Mouse (Mus musculus) heart, embryonic 12.5 days (tissue): ENCODE data around the gene Arf3. TPM values are rescaled to one million over a fixed set of nuclear protein-coding genes. Genes with fewer than 3 reads are reported as not detected.
A peak's percentile ranks its signal among the peaks of the same experiment; 100 is the strongest.
"Not testable (repeated sequence)": the region's sequence is repeated elsewhere in the genome, so short reads cannot be mapped to it uniquely, and the experiment has no call there.

Experiments
- ATAC-seq: fragments of 200-750 bp; cut with Nextera tagmentation; 2 replicates; pipeline ENCODE4 v1.8.0; 2017; ENCODE audit warnings: moderate TSS enrichment, moderate library complexity; ENCODE audit not compliant: insufficient number of reproducible peaks, low FRiP score
- H3K27ac ChIP-seq: fragments of 300-500 bp; sonication (generic); 2 replicates; pipeline ENCODE4 v1.5.1; 2016; ENCODE audit warnings: mild to moderate bottlenecking, moderate library complexity; ENCODE audit not compliant: poor library complexity, severe bottlenecking
- H3K27me3 ChIP-seq: fragments of 300-500 bp; sonication (generic); replicated peaks from 2 replicates; pipeline ENCODE4 v1.6.1; 2016; ENCODE audit warnings: mild to moderate bottlenecking, moderate library complexity
- H3K36me3 ChIP-seq: fragments of 300-500 bp; sonication (generic); 2 replicates; pipeline ENCODE4 v1.6.1; 2016; ENCODE audit warnings: mild to moderate bottlenecking, moderate library complexity
- H3K4me1 ChIP-seq: fragments of 300-500 bp; sonication (generic); replicated peaks from 2 replicates; pipeline ENCODE4 v1.6.1; 2016; ENCODE audit warnings: mild to moderate bottlenecking
- H3K4me2 ChIP-seq: fragments of 300-500 bp; sonication (generic); 2 replicates; pipeline ENCODE4 v1.6.1; 2016; ENCODE audit warnings: mild to moderate bottlenecking, moderate library complexity
- H3K4me3 ChIP-seq: fragments of 300-500 bp; sonication (generic); 2 replicates; pipeline ENCODE4 v1.5.1; 2016; ENCODE audit warnings: mild to moderate bottlenecking
- H3K9ac ChIP-seq: fragments of 300-500 bp; sonication (generic); 2 replicates; pipeline ENCODE4 v1.6.1; 2016; ENCODE audit warnings: mild to moderate bottlenecking, moderate library complexity
- H3K9me3 ChIP-seq: fragments of 300-500 bp; sonication (generic); replicated peaks from 2 replicates; pipeline ENCODE4 v1.6.1; 2016; ENCODE audit warnings: mild to moderate bottlenecking, moderate library complexity
- WGBS: fragments of 180-500 bp; shearing (Covaris S2); methylation state at CpG from one replicate; pipeline ENCODE4 v1.1.7; 2016; 5-methylcytosine and 5-hydroxymethylcytosine counted together
- polyA plus RNA-seq: library from polyadenylated mRNA; unstranded; fragments of >200 nt; fragmentation: Nextera tagmentation; extraction: Ambion mirVana; gene quantifications from 2 replicates; pipeline ENCODE4 v1.2.1, GENCODE M21; 2016

Gene Arf3
- 46.3 and 46.9 TPM in 2 replicates for polyA plus RNA-seq

GRCm38 (mm10) chr15:98762670-98763529, at the start of gene Arf3:
Gene Arf3 (minus strand): TSS chr15:98763214.
- peaks cover 16% of the 10 kb centered on the region for H3K27me3 ChIP-seq
- H3K4me3 ChIP-seq, result peak within 1 kb of the TSS; percentile 87
- peaks cover 22% of the 10 kb centered on the region for H3K36me3 ChIP-seq
- ATAC-seq, result peak; percentile 95
- peak within 1 kb of the TSS; percentile 87 for H3K4me2 ChIP-seq
- no peaks in the 10 kb centered on the region for H3K9me3 ChIP-seq
- peak within 1 kb of the TSS; percentile 66 for H3K27ac ChIP-seq
- peak within 1 kb of the TSS; percentile 90 for H3K9ac ChIP-seq
- WGBS, result under 1% methylated on average over 75 of the region's 76 CpGs
- peaks cover 16% of the 10 kb centered on the region for H3K4me1 ChIP-seq

GRCm38 (mm10) chr15:98810212-98810611, 47.2 kb upstream of the Arf3 start:
- Histone ChIP-seq H3K27me3 (peaks cover 56% of the 10 kb centered on the region), H3K4me1 (peaks cover 45% of the 10 kb centered on the region), H3K36me3 (peaks cover 43% of the 10 kb centered on the region)
- ATAC-seq, H3K4me2 ChIP-seq, H3K4me3 ChIP-seq, H3K9me3 ChIP-seq, H3K27ac ChIP-seq, H3K9ac ChIP-seq: not testable (repeated sequence)
- WGBS, result 70% methylated on average over 6 of the region's 6 CpGs

GRCm38 (mm10) chr15:98809390-98809789, 46.4 kb upstream of the Arf3 start, which contains the start of gene Ddn:
Gene Ddn (minus strand): TSS chr15:98809490.
- peak within 1 kb of the TSS; percentile 56 for H3K4me3 ChIP-seq
- H3K27ac ChIP-seq, result no peak within 1 kb of the TSS
- H3K9me3 ChIP-seq, result no peaks in the 10 kb centered on the region
- H3K36me3 ChIP-seq, result peaks cover 36% of the 10 kb centered on the region
- H3K9ac ChIP-seq, result no peak within 1 kb of the TSS; the same call in 1 of the 2 replicates
- WGBS, result 37% methylated on average over 3 of the region's 3 CpGs
- H3K27me3 ChIP-seq, result peaks cover 64% of the 10 kb centered on the region
- no peak for ATAC-seq
- peak within 1 kb of the TSS; percentile 97 for H3K4me2 ChIP-seq
- H3K4me1 ChIP-seq, result peaks cover 50% of the 10 kb centered on the region

- H3K4me3 ChIP-seq, result peak overlapping the region; percentile 56
- 13% methylated on average over 6 of the region's 6 CpGs for WGBS
- peaks cover 53% of the 10 kb centered on the region for H3K4me1 ChIP-seq
- peaks cover 71% of the 10 kb centered on the region for H3K27me3 ChIP-seq
- peak overlapping the region; percentile 97 for H3K4me2 ChIP-seq
- no peaks in the 10 kb centered on the region for H3K9me3 ChIP-seq
- no peak overlapping the region for H3K9ac ChIP-seq
- H3K27ac ChIP-seq, result no peak overlapping the region
- peaks cover 29% of the 10 kb centered on the region for H3K36me3 ChIP-seq
- no peak for ATAC-seq
These were observed 45.7 kb upstream of the Arf3 start for GRCm38 (mm10) chr15:98808651-98809134.

GRCm38 (mm10) chr15:98807895-98808650, 45.1 kb upstream of the Arf3 start:
- H3K4me2 ChIP-seq, result peak overlapping the region; percentile 97
- under 1% methylated on average over 33 of the region's 34 CpGs for WGBS
- H3K4me3 ChIP-seq, result peak overlapping the region; percentile 56
- no peaks in the 10 kb centered on the region for H3K9me3 ChIP-seq
- peaks cover 77% of the 10 kb centered on the region for H3K27me3 ChIP-seq
- no peak overlapping the region for H3K27ac ChIP-seq
- 0 out of 2 replicates have a peak, but pooled peaks have one; percentile 19 for ATAC-seq
- H3K36me3 ChIP-seq, result peaks cover 23% of the 10 kb centered on the region
- peak overlapping the region; percentile 62 for H3K9ac ChIP-seq
- peaks cover 59% of the 10 kb centered on the region for H3K4me1 ChIP-seq

- Histone ChIP-seq H3K9ac (peak overlapping the region; percentile 62), H3K27me3 (peaks cover 87% of the 10 kb centered on the region), H3K36me3 (peaks cover 14% of the 10 kb centered on the region), H3K27ac (no peak overlapping the region), H3K9me3 (no peaks in the 10 kb centered on the region), H3K4me1 (peaks cover 62% of the 10 kb centered on the region), H3K4me3 (peak overlapping the region; percentile 56), H3K4me2 (peak overlapping the region; percentile 97)
- no peak for ATAC-seq
- WGBS, result under 1% methylated on average over 58 of the region's 58 CpGs
These were observed 44.1 kb upstream of the Arf3 start for GRCm38 (mm10) chr15:98806809-98807770.

GRCm38 (mm10) chr15:98806071-98806808, 43.2 kb upstream of the Arf3 start:
- WGBS, result 5% methylated on average over 30 of the region's 30 CpGs
- H3K4me1 ChIP-seq, result peaks cover 62% of the 10 kb centered on the region

GRCm38 (mm10) chr15:98805324-98806040, 42.5 kb upstream of the Arf3 start:
- Histone ChIP-seq H3K36me3 (no peaks in the 10 kb centered on the region), H3K4me1 (peaks cover 62% of the 10 kb centered on the region), H3K27me3 (peaks cover 96% of the 10 kb centered on the region), H3K27ac (no peak overlapping the region), H3K4me3 (peak overlapping the region; percentile 56), H3K9me3 (no peaks in the 10 kb centered on the region), H3K4me2 (peak overlapping the region; percentile 97), H3K9ac (peak overlapping the region; percentile 76)
- WGBS, result 1% methylated on average over 64 of the region's 64 CpGs
- ATAC-seq, result no peak

More at GRCm38 (mm10) chr15:98806071-98806808, 43.2 kb upstream of the Arf3 start:
- ATAC-seq, result no peak; the same call in 1 of the 2 replicates
- peaks cover 95% of the 10 kb centered on the region for H3K27me3 ChIP-seq
- H3K9ac ChIP-seq, result peak overlapping the region; percentile 53; the same call in 1 of the 2 replicates
- H3K27ac ChIP-seq, result no peak overlapping the region
- H3K4me2 ChIP-seq, result peak overlapping the region; percentile 97
- H3K9me3 ChIP-seq, result no peaks in the 10 kb centered on the region
- H3K36me3 ChIP-seq, result peaks cover 7% of the 10 kb centered on the region
- H3K4me3 ChIP-seq, result peak overlapping the region; percentile 56

GRCm38 (mm10) chr15:98804054-98804453, 41.0 kb upstream of the Arf3 start:
- Histone ChIP-seq H3K4me3 (peak overlapping the region; percentile 12), H3K27ac (no peak overlapping the region), H3K27me3 (peaks cover 100% of the 10 kb centered on the region), H3K4me2 (peak overlapping the region; percentile 59), H3K9ac (0 out of 2 replicates have a peak overlapping the region, but pooled peaks have one; percentile 32), H3K9me3 (no peaks in the 10 kb centered on the region), H3K36me3 (no peaks in the 10 kb centered on the region), H3K4me1 (peaks cover 55% of the 10 kb centered on the region)
- WGBS, result under 1% methylated on average over 32 of the region's 32 CpGs
- no peak for ATAC-seq
